Mouse (Mus musculus) heart, embryonic 16.5 days (tissue): ENCODE measurements at regions not wholly inside any gene's neighbourhood (a gene's known extent, or its start where the extent isn't known, plus 50 kb on each side); places are given as distances from the start of the nearest gene placed in this dataset.

ENCODE experiments used
- ATAC-seq: fragments of 200-750 bp; cut with Nextera tagmentation; replicated peaks from 2 replicates; pipeline ENCODE4 v1.8.0; 2017; ENCODE audit warnings: moderate number of reproducible peaks; ENCODE audit not compliant: insufficient read depth, low FRiP score; ENCODE audit errors: extremely low read depth
- H3K27ac ChIP-seq: fragments of 300-500 bp; sonication (generic); 2 replicates; pipeline ENCODE4 v1.5.1; 2014; ENCODE audit warnings: mild to moderate bottlenecking, low read length, control low read depth, moderate library complexity
- H3K27me3 ChIP-seq: fragments of 300-500 bp; sonication (generic); 2 replicates; pipeline ENCODE4 v1.6.1; 2014; ENCODE audit warnings: low read length, mixed read lengths; ENCODE audit not compliant: control insufficient read depth, insufficient read depth
- H3K36me3 ChIP-seq: fragments of 300-500 bp; sonication (generic); 2 replicates; pipeline ENCODE4 v1.6.1; 2014; ENCODE audit not compliant: control insufficient read depth, insufficient read depth
- H3K4me1 ChIP-seq: fragments of 300-500 bp; sonication (generic); 2 replicates; pipeline ENCODE4 v1.6.1; 2014; ENCODE audit warnings: low read length, mixed read lengths; ENCODE audit not compliant: control insufficient read depth, insufficient read depth
- H3K4me2 ChIP-seq: fragments of 300-500 bp; sonication (generic); 2 replicates; pipeline ENCODE4 v1.6.1; 2014; ENCODE audit warnings: low read depth, mild to moderate bottlenecking, control low read depth, low read length
- H3K4me3 ChIP-seq: fragments of 300-500 bp; sonication (generic); 2 replicates; pipeline ENCODE4 v1.5.1; 2014; ENCODE audit warnings: mild to moderate bottlenecking, control low read depth, low read length
- H3K9ac ChIP-seq: fragments of 300-500 bp; sonication (generic); 2 replicates; pipeline ENCODE4 v1.6.1; 2014; ENCODE audit warnings: low read length, control low read depth
- H3K9me3 ChIP-seq: fragments of 300-500 bp; sonication (generic); replicated peaks from 2 replicates; pipeline ENCODE4 v1.6.1; 2016; ENCODE audit warnings: low read length; ENCODE audit not compliant: control insufficient read depth
- WGBS: fragments of 180-500 bp; shearing (Covaris S2); extraction: QIAGEN DNeasy Blood & Tissue Kit; methylation state at CpG from one replicate; pipeline ENCODE4 v1.1.7; 2014; 5-methylcytosine and 5-hydroxymethylcytosine counted together

GRCm38 (mm10) chr11:71423242-71423641, 192.7 kb upstream of the Nlrp1b start:
- Histone ChIP-seq H3K27me3 (no peaks in the 10 kb centered on the region), H3K9me3 (peaks cover 3% of the 10 kb centered on the region; the same call in 1 of the 2 replicates), H3K4me3 (no peak overlapping the region), H3K9ac (no peak overlapping the region), H3K27ac (no peak overlapping the region), H3K4me1 (no peaks in the 10 kb centered on the region), H3K36me3 (no peaks in the 10 kb centered on the region), H3K4me2 (no peak overlapping the region)
- ATAC-seq: no peak
- WGBS: 65% methylated on average over 3 of the region's 3 CpGs

GRCm38 (mm10) chr11:71424879-71425278, 194.3 kb upstream of the Nlrp1b start:
- Histone ChIP-seq H3K27me3 (no peaks in the 10 kb centered on the region), H3K27ac (no peak overlapping the region), H3K9me3 (peaks cover 3% of the 10 kb centered on the region; the same call in 1 of the 2 replicates), H3K36me3 (no peaks in the 10 kb centered on the region), H3K9ac (no peak overlapping the region), H3K4me2 (no peak overlapping the region), H3K4me1 (no peaks in the 10 kb centered on the region), H3K4me3 (no peak overlapping the region)
- no peak for ATAC-seq
- WGBS: 79% methylated on average over 5 of the region's 5 CpGs

- no peak for ATAC-seq
- Histone ChIP-seq H3K36me3 (no peaks in the 10 kb centered on the region), H3K4me2 (no peak overlapping the region), H3K27me3 (no peaks in the 10 kb centered on the region), H3K4me1 (no peaks in the 10 kb centered on the region), H3K9me3 (peaks cover 3% of the 10 kb centered on the region; the same call in 1 of the 2 replicates), H3K9ac (no peak overlapping the region), H3K27ac (no peak overlapping the region), H3K4me3 (no peak overlapping the region)
- WGBS: 76% methylated on average over 22 of the region's 22 CpGs
Measured at GRCm38 (mm10) chr11:71429739-71430138, 199.2 kb upstream of the Nlrp1b start.

GRCm38 (mm10) chr11:71434241-71434640, 203.7 kb upstream of the Nlrp1b start:
- no peak overlapping the region for H3K4me3 ChIP-seq
- no peaks in the 10 kb centered on the region for H3K36me3 ChIP-seq
- ATAC-seq: no peak
- peaks cover 7% of the 10 kb centered on the region; the same call in 1 of the 2 replicates for H3K27me3 ChIP-seq
- H3K27ac ChIP-seq: no peak overlapping the region
- no peaks in the 10 kb centered on the region for H3K9me3 ChIP-seq
- no peak overlapping the region for H3K9ac ChIP-seq
- H3K4me1 ChIP-seq: no peaks in the 10 kb centered on the region
- no peak overlapping the region for H3K4me2 ChIP-seq
- WGBS: 63% methylated on average over 6 of the region's 6 CpGs

DNA sequence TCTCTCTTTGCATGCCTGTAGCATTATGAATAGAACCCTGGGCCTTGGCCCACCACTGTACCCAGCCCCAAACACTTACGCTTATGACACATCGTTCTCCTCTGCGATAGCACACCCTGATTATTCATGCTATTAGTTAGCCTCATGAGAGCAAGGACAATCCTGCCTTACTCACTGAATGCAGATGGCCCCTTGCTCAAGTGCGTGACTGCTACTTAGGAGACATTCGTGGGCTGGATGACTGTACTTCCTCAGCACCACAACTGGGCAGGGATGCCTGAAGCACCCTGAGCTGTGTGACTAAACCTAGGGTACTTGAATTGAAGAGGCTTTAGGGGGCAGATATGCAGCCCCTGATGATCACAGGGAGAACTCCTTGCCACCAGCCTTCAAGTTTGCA, 204.4 kb upstream of the Nlrp1b start:
- 78% methylated on average over 5 of the region's 5 CpGs for WGBS
- no peak for ATAC-seq
- Histone ChIP-seq H3K27me3 (peaks cover 12% of the 10 kb centered on the region; the same call in 1 of the 2 replicates), H3K4me2 (no peak overlapping the region), H3K9me3 (no peaks in the 10 kb centered on the region), H3K9ac (no peak overlapping the region), H3K36me3 (no peaks in the 10 kb centered on the region), H3K4me3 (no peak overlapping the region), H3K4me1 (no peaks in the 10 kb centered on the region), H3K27ac (no peak overlapping the region)

GRCm38 (mm10) chr11:71435745-71436144, 205.2 kb upstream of the Nlrp1b start:
- no peaks in the 10 kb centered on the region for H3K9me3 ChIP-seq
- H3K27ac ChIP-seq: no peak overlapping the region
- peaks cover 17% of the 10 kb centered on the region; the same call in 1 of the 2 replicates for H3K27me3 ChIP-seq
- no peak for ATAC-seq
- 52% methylated on average over 8 of the region's 8 CpGs for WGBS
- no peak overlapping the region for H3K9ac ChIP-seq
- no peaks in the 10 kb centered on the region for H3K4me1 ChIP-seq
- no peak overlapping the region for H3K4me3 ChIP-seq
- H3K36me3 ChIP-seq: no peaks in the 10 kb centered on the region
- H3K4me2 ChIP-seq: no peak overlapping the region

- Histone ChIP-seq H3K4me2 (no peak overlapping the region), H3K27me3 (peaks cover 17% of the 10 kb centered on the region; the same call in 1 of the 2 replicates), H3K9me3 (no peaks in the 10 kb centered on the region), H3K27ac (no peak overlapping the region), H3K36me3 (no peaks in the 10 kb centered on the region), H3K9ac (no peak overlapping the region), H3K4me1 (no peaks in the 10 kb centered on the region), H3K4me3 (no peak overlapping the region)
- ATAC-seq: no peak
- 68% methylated on average over 1 of the region's 1 CpGs for WGBS
Measured at GRCm38 (mm10) chr11:71436335-71436734, 205.8 kb upstream of the Nlrp1b start.

- Histone ChIP-seq H3K27ac (no peak overlapping the region), H3K9me3 (no peaks in the 10 kb centered on the region), H3K9ac (no peak overlapping the region), H3K36me3 (no peaks in the 10 kb centered on the region), H3K4me1 (no peaks in the 10 kb centered on the region), H3K4me3 (no peak overlapping the region), H3K4me2 (no peak overlapping the region), H3K27me3 (peaks cover 17% of the 10 kb centered on the region; the same call in 1 of the 2 replicates)
- ATAC-seq: no peak
- 55% methylated on average over 2 of the region's 2 CpGs for WGBS
Measured at GRCm38 (mm10) chr11:71436801-71437200, 206.3 kb upstream of the Nlrp1b start.

- no peaks in the 10 kb centered on the region for H3K36me3 ChIP-seq
- no peak overlapping the region for H3K4me3 ChIP-seq
- H3K9me3 ChIP-seq: no peaks in the 10 kb centered on the region
- no peaks in the 10 kb centered on the region for H3K4me1 ChIP-seq
- ATAC-seq: 0 out of 2 replicates have a peak, but pooled peaks have one; percentile 23
- no peak overlapping the region for H3K9ac ChIP-seq
- H3K27me3 ChIP-seq: peaks cover 17% of the 10 kb centered on the region; the same call in 1 of the 2 replicates
- peak overlapping the region; percentile 10; the same call in 1 of the 2 replicates for H3K4me2 ChIP-seq
- no peak overlapping the region for H3K27ac ChIP-seq
- WGBS: 6% methylated on average over 17 of the region's 17 CpGs
Measured at GRCm38 (mm10) chr11:71439871-71440270, 209.3 kb upstream of the Nlrp1b start.
